Mouse (Mus musculus): ENCODE data around the gene Kcnab1.
"Not testable (repeated sequence)": the region's sequence is repeated elsewhere in the genome, so short reads cannot be mapped to it uniquely, and the experiment has no call there.

Gene Kcnab1

GRCm38 (mm10) chr3:65372552-65372951 is 263.4 kb downstream of the Kcnab1 start:
- DNase-seq: no peak

- no peak for DNase-seq
Measured at GRCm38 (mm10) chr3:65373594-65374182, 264.5 kb downstream of the Kcnab1 start.

GRCm38 (mm10) chr3:65374729-65375128 is 265.5 kb downstream of the Kcnab1 start:
- no peak for DNase-seq

GRCm38 (mm10) chr3:65378724-65379123 is 269.5 kb downstream of the Kcnab1 start:
- no peak for DNase-seq

- DNase-seq: peak in 1 of 2 experiments; percentile 77
Measured at GRCm38 (mm10) chr3:65379884-65380539, 270.8 kb downstream of the Kcnab1 start.

GRCm38 (mm10) chr3:65381094-65381493 is 271.9 kb downstream of the Kcnab1 start:
- DNase-seq: no peak

GRCm38 (mm10) chr3:65384431-65384830 is 275.2 kb downstream of the Kcnab1 start:
- no peak for DNase-seq

GRCm38 (mm10) chr3:65385771-65386170 is 276.6 kb downstream of the Kcnab1 start:
- DNase-seq: no peak

GRCm38 (mm10) chr3:65391222-65391783 is 282.1 kb downstream of the Kcnab1 start:
- DNase-seq: no peak

- DNase-seq: peak in 1 of 2 experiments; percentile 20
Measured at GRCm38 (mm10) chr3:65391784-65392420, 282.7 kb downstream of the Kcnab1 start.

- DNase-seq: peak; percentile 97 to 98
Measured at GRCm38 (mm10) chr3:65392421-65392817, 283.2 kb downstream of the Kcnab1 start, which contains the start of gene Ssr3. TSS of gene Ssr3 (minus strand) at chr3:65392623.

GRCm38 (mm10) chr3:65395111-65395510 is 285.9 kb downstream of the Kcnab1 start:
- DNase-seq: not testable (repeated sequence)

- no peak for DNase-seq
Measured at GRCm38 (mm10) chr3:65396835-65397504, 287.8 kb downstream of the Kcnab1 start.

GRCm38 (mm10) chr3:65397566-65397965 is 288.4 kb downstream of the Kcnab1 start:
- DNase-seq: no peak

- DNase-seq: no peak
Measured at GRCm38 (mm10) chr3:65405781-65406180, 296.6 kb downstream of the Kcnab1 start.

- DNase-seq: no peak
Measured at GRCm38 (mm10) chr3:65407891-65408290, 298.7 kb downstream of the Kcnab1 start.

GRCm38 (mm10) chr3:65416571-65416970 is 307.4 kb downstream of the Kcnab1 start:
- no peak for DNase-seq

GRCm38 (mm10) chr3:65417913-65418594 is 308.9 kb downstream of the Kcnab1 start:
- DNase-seq: no peak

GRCm38 (mm10) chr3:65419706-65420105 is 310.5 kb downstream of the Kcnab1 start:
- DNase-seq: peak; percentile 47 to 61

Data from kidney, postnatal 36 days (tissue).